Mouse (Mus musculus) ovary, postnatal 14 days (tissue): ENCODE results near the gene Zfp110.

Experiments used
- DNase-seq: peaks from one replicate; pipeline ENCODE4 v3.0.0; 2022; ENCODE audit warnings: low spot score

Zfp110 gene

DNA sequence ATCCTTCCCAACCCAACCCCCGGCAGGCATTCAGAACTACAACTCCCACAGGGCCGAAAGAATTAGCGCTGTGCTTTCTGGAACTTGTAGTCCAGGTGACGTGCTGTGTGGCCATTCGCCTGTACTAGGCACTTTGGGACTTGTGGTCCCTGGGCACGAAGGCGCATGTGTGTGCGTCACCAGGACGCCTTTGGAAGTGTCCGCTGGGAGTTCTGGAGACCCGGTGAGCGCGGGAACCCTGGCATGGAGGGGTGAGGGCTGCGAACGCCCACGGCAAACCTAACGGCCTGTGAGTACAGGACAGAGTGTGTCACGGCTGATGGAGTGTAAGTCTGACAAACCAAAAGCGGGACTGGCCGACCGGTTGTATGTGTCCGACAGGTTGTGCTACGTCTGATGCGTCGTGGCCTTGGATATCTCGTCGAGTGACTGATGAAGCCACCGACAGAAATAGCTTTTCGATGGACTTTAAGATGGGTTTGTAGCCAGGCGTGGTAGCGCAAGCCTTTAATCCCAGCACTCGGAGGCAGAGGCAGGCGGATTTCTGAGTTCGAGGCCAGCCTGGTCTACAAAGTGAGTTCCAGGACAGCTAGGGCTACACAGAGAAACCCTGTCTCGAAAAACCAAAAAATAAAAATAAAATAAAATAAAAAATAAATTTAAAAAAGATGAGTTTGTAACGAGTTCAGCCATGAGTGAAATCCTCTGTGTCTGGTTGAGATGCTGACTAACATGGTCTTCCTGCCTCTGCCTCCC, 63.3 kb downstream of the Zfp110 start, which contains the start of gene Zscan22:
Zscan22 (plus strand) TSS at position 161 of the 756 bp plus-strand sequence.
- DNase-seq: peak; percentile 84
